Mouse (Mus musculus) kidney, embryonic 15.5 days (tissue): ENCODE measurements around the gene Slc8b1. TPM values are rescaled to one million over a fixed set of nuclear protein-coding genes. Genes with fewer than 3 reads are reported as not detected.

Experiments used
- polyA plus RNA-seq: library from polyadenylated mRNA; unstranded; fragments of >200 nt; fragmentation: Nextera tagmentation; extraction: Ambion mirVana; gene quantifications from 2 replicates; pipeline ENCODE4 v1.2.1, GENCODE M21; 2015

Slc8b1 gene
- polyA plus RNA-seq, 1 experiment from 2014 or later: 9.7 TPM

Other genes starting within 250 kb of the Slc8b1 start
- not detected in 2 replicates for gene Lhx5, start 79.5 kb upstream of the Slc8b1 start, polyA plus RNA-seq
- gene Sdsl, start 38.4 kb upstream of the Slc8b1 start, polyA plus RNA-seq: 11.2 and 14.4 TPM in 2 replicates
- not detected in 2 replicates for gene Sds, start 34.6 kb upstream of the Slc8b1 start, polyA plus RNA-seq
- gene Plbd2, start 7.5 kb upstream of the Slc8b1 start, polyA plus RNA-seq: 50.8 and 60.0 TPM in 2 replicates
- 32.9 and 36.0 TPM in 2 replicates for gene Tpcn1, start 77.5 kb downstream of the Slc8b1 start, polyA plus RNA-seq
- gene Iqcd, start 77.8 kb downstream of the Slc8b1 start, polyA plus RNA-seq: 0.82 and 0.90 TPM in 2 replicates
- 15.3 and 16.1 TPM in 2 replicates for gene Rita1, start 101.4 kb downstream of the Slc8b1 start, polyA plus RNA-seq
- 47.2 and 52.2 TPM in 2 replicates for gene Ddx54, start 101.6 kb downstream of the Slc8b1 start, polyA plus RNA-seq
- gene Cfap73, start 123.1 kb downstream of the Slc8b1 start, polyA plus RNA-seq: not detected in 2 replicates
- 0.58 and 0.89 TPM in 2 replicates for gene Rasal1, start 137.6 kb downstream of the Slc8b1 start, polyA plus RNA-seq
- 7.5 and 8.5 TPM in 2 replicates for gene Dtx1, start 200.8 kb downstream of the Slc8b1 start, polyA plus RNA-seq
- gene Oas2, start 238.7 kb downstream of the Slc8b1 start, polyA plus RNA-seq: 0.36 and 0.50 TPM in 2 replicates